Mouse (Mus musculus) ES-Bruce4 (cell line): ENCODE results near the gene Rap1gap2. TPM values are rescaled to one million over a fixed set of nuclear protein-coding genes. Genes with fewer than 3 reads are reported as not detected.
"Not testable (repeated sequence)": the region's sequence is repeated elsewhere in the genome, so short reads cannot be mapped to it uniquely, and the experiment has no call there.

Experiments
- H3K27ac ChIP-seq: 2 replicates; pipeline ENCODE4 v1.5.1; 2012; ENCODE audit warnings: low read length, inconsistent platforms; ENCODE audit not compliant: insufficient read depth
- H3K27me3 ChIP-seq: 2 replicates; pipeline ENCODE4 v1.6.1; 2012; ENCODE audit warnings: mild to moderate bottlenecking, low read length, inconsistent platforms; ENCODE audit not compliant: control insufficient read depth, poor library complexity, insufficient read depth, severe bottlenecking
- H3K36me3 ChIP-seq: 2 replicates; pipeline ENCODE4 v1.6.1; 2012; ENCODE audit warnings: inconsistent platforms, mild to moderate bottlenecking, low read length, moderate library complexity; ENCODE audit not compliant: control insufficient read depth, poor library complexity, insufficient read depth, severe bottlenecking
- H3K4me1 ChIP-seq: one replicate; pipeline ENCODE4 v1.8.1; 2011; ENCODE audit warnings: low read length; ENCODE audit not compliant: control insufficient read depth, insufficient read depth
- H3K4me3 ChIP-seq: 2 replicates; pipeline ENCODE4 v1.5.1; 2011; ENCODE audit warnings: low read depth, mild to moderate bottlenecking, low read length
- H3K9ac ChIP-seq: 2 replicates; pipeline ENCODE4 v1.6.1; 2012; ENCODE audit warnings: low read depth, mild to moderate bottlenecking, inconsistent platforms; ENCODE audit not compliant: poor library complexity, severe bottlenecking
- H3K9me3 ChIP-seq: replicated peaks from 2 replicates; pipeline ENCODE4 v1.6.1; 2012; ENCODE audit warnings: mild to moderate bottlenecking, low read length, inconsistent platforms; ENCODE audit not compliant: control insufficient read depth, poor library complexity, insufficient read depth, severe bottlenecking
- CTCF ChIP-seq: IDR thresholded peaks from one replicate; pipeline ENCODE4 v1.8.1; 2011; ENCODE audit warnings: low read depth, low read length
- EP300 ChIP-seq: IDR thresholded peaks from 2 replicates; pipeline ENCODE4 v1.6.1; 2011; ENCODE audit warnings: low read depth, low read length; ENCODE audit not compliant: insufficient read depth
- POLR2A ChIP-seq: IDR thresholded peaks from one replicate; pipeline ENCODE4 v1.8.1; 2011; ENCODE audit warnings: low read length; ENCODE audit not compliant: insufficient read depth
- polyA plus RNA-seq: library from polyadenylated mRNA; stranded (reverse); fragments of >200 nt; gene quantifications from 2 replicates; pipeline ENCODE4 v1.2.4, GENCODE M21; 2011; ENCODE audit warnings: low read depth; ENCODE audit not compliant: missing spikeins, insufficient read depth, insufficient read length

The Rap1gap2 gene
- polyA plus RNA-seq, 1 experiment: 5.7 TPM

DNA sequence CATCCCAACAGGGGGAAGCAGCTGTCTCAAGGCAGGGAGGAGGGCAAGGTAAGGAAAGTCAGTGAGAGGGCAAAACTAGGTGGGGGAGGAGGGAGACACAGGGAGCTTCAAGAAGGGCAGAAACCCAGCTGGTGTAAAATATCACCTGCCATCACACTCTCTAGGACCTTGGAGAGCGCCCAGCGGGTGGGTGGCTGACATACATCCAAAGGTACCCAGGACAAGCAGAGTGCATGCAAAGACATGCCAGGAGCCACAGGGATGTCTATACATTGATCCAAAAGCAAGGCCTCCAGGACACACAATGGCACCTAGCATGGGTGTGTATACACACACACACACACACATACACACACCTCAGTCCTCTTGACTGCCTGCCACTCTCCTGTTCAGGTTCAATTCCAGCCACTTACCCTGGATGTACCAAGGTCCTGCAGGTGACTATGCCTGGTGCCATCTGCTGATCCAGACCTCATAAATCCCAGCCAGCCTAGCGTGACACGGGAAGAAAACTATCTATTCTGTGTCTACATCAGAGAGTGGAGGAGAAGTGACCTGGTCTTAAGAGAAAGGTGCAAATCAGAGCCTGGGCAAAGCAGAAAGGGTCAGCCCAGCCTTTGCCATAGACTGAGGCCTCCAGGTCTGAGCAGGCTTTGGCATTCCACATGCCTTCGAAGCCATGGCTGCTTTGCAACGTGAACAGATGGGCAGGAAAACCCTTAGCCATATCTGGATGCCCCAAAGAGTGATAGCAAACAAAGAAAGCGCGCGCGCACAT, 25.6 kb downstream of the Rap1gap2 start:
- Histone ChIP-seq H3K9me3 (no peaks in the 10 kb centered on the region), H3K27ac (0 out of 2 replicates have a peak overlapping the region, but pooled peaks have one; percentile 13), H3K27me3 (no peaks in the 10 kb centered on the region)

DNA sequence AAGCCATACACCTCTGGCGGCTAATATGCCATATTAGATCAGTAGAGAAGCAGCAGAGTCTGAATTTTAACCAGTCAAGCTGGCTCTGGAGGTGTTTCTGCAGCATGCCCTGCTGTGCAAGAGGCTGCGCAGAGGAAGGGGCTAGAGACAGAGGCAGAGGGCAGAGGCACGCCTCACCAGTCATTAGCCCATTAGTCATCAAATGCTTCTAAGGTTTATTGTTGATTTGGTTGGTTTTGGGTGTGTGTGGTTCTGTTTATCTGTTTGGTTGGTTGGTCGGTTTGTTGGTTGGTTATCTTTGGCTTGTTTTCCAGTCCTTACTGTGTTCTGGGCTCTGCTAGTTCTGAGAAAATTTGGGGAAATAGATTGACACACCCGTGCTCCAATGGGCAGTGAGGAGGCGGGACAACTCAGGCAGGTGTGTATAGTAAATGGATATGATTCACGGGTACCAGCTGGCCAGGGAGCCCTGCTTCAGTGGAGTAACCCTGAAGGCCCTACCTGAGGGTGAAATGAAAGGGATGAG, 26.8 kb downstream of the Rap1gap2 start:
- H3K36me3 ChIP-seq: no peaks in the 10 kb centered on the region
- TF ChIP-seq EP300: no peak
- no peaks in the 10 kb centered on the region for H3K27me3 ChIP-seq

More for the DNA sequence above, 25.6 kb downstream of the Rap1gap2 start:
- Histone ChIP-seq H3K4me3 (no peak overlapping the region), H3K36me3 (no peaks in the 10 kb centered on the region), H3K9ac (no peak overlapping the region), H3K4me1 (peaks cover 8% of the 10 kb centered on the region)
- TF ChIP-seq EP300 (peak; percentile 75), POLR2A (no peak), CTCF (no peak)

GRCm38 (mm10) chr11:74582464-74582863, 28.3 kb downstream of the Rap1gap2 start:
- Histone ChIP-seq H3K4me3 (no peak overlapping the region), H3K9me3 (no peaks in the 10 kb centered on the region), H3K4me1 (peaks cover 8% of the 10 kb centered on the region), H3K9ac (no peak overlapping the region), H3K27me3 (no peaks in the 10 kb centered on the region), H3K27ac (no peak overlapping the region), H3K36me3 (no peaks in the 10 kb centered on the region)
- TF ChIP-seq POLR2A (no peak), EP300 (no peak), CTCF (no peak)

More for the DNA sequence above, 26.8 kb downstream of the Rap1gap2 start:
- H3K9me3 ChIP-seq: no peaks in the 10 kb centered on the region
- H3K4me3 ChIP-seq: no peak overlapping the region
- peaks cover 8% of the 10 kb centered on the region for H3K4me1 ChIP-seq
- no peak overlapping the region for H3K9ac ChIP-seq
- H3K27ac ChIP-seq: no peak overlapping the region

DNA sequence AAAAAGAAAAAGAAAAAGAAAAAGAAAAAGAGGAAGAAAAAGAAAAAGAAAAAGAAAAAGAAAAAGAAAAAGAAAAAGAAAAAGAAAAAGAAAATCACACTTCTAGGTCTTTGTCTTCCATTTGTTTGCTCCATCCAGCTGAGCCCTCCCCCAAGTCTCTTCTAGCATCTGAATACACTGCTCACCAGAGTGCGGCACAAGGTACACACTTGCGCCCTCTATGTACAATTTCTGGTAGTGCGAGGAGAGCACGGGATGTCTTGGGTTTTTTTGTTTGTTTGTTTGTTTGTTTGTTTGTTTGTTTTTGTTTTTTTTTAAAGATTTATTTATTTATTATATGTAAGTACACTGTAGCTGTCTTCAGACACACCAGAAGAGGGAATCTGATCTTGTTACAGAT, 29.4 kb downstream of the Rap1gap2 start:
- TF ChIP-seq CTCF: peak; percentile 59
- not testable (repeated sequence) for H3K9me3 ChIP-seq, H3K27me3 ChIP-seq, H3K4me3 ChIP-seq, H3K36me3 ChIP-seq, H3K27ac ChIP-seq, H3K4me1 ChIP-seq, H3K9ac ChIP-seq

- no peaks in the 10 kb centered on the region for H3K36me3 ChIP-seq
- no peaks in the 10 kb centered on the region for H3K9me3 ChIP-seq
- no peak overlapping the region for H3K27ac ChIP-seq
- H3K9ac ChIP-seq: no peak overlapping the region
- no peak overlapping the region for H3K4me3 ChIP-seq
- H3K4me1 ChIP-seq: peaks cover 3% of the 10 kb centered on the region
- no peaks in the 10 kb centered on the region for H3K27me3 ChIP-seq
- TF ChIP-seq POLR2A (no peak), CTCF (no peak), EP300 (no peak)
Observed at GRCm38 (mm10) chr11:74577068-74577467, 33.6 kb downstream of the Rap1gap2 start.

DNA sequence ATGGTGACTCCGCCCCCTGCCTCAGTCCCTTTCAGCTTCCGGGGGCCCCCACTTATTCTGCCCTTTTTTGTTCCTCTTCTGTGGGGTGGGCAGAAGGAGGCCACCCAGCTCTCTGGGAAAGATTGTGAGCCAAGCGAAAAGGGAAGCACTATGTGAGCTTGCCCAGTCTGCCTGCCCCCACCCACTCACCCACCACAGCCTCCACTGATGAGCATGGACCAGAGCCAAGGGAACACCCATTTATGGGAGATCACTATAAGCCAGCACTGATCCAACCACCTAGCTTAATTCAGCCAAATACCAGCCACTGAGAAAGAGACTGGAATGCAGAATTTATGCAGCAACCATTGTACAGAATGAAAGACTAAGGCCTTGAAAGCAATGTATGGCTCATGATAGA, 34.8 kb downstream of the Rap1gap2 start:
- TF ChIP-seq EP300 (no peak), CTCF (no peak), POLR2A (no peak)
- Histone ChIP-seq H3K27ac (no peak overlapping the region), H3K4me1 (peaks cover 11% of the 10 kb centered on the region), H3K36me3 (no peaks in the 10 kb centered on the region), H3K4me3 (no peak overlapping the region), H3K9ac (no peak overlapping the region), H3K27me3 (no peaks in the 10 kb centered on the region), H3K9me3 (no peaks in the 10 kb centered on the region)
